Mouse (Mus musculus) G1E (cell line): ENCODE measurements around the gene Hgd. TPM values are rescaled to one million over a fixed set of nuclear protein-coding genes. Genes with fewer than 3 reads are reported as not detected.

ENCODE experiments used
- ATAC-seq: 2 replicates; pipeline ENCODE4 v1.8.0; 2016; ENCODE audit warnings: mild to moderate bottlenecking; ENCODE audit not compliant: insufficient number of reproducible peaks, poor library complexity, low FRiP score, severe bottlenecking; ENCODE audit errors: extremely low read depth
- DNase-seq: peaks from one replicate; pipeline ENCODE4 v3.0.0; 2012; ENCODE audit warnings: low spot score
- H3K27me3 ChIP-seq: 2 replicates; pipeline ENCODE4 v1.6.1; 2012; ENCODE audit warnings: mild to moderate bottlenecking, low read length, inconsistent platforms; ENCODE audit not compliant: insufficient read depth
- H3K36me3 ChIP-seq: replicated peaks from 2 replicates; pipeline ENCODE3; 2012; ENCODE audit warnings: mild to moderate bottlenecking, inconsistent platforms
- H3K4me1 ChIP-seq: 2 replicates; pipeline ENCODE4 v1.6.1; 2012; ENCODE audit warnings: low read depth, low read length, inconsistent platforms, mixed read lengths; ENCODE audit not compliant: insufficient read depth
- H3K4me3 ChIP-seq: 2 replicates; pipeline ENCODE4 v1.5.1; 2012; ENCODE audit warnings: low read depth, mild to moderate bottlenecking, inconsistent platforms, low read length, moderate library complexity, mixed read lengths
- H3K9me3 ChIP-seq: replicated peaks from 2 replicates; pipeline ENCODE4 v1.6.1; 2012; ENCODE audit warnings: inconsistent platforms
- CTCF ChIP-seq: IDR thresholded peaks from 2 replicates; pipeline ENCODE4 v1.5.1; 2012; ENCODE audit warnings: low read depth, low read length, inconsistent platforms, mixed read lengths
- GATA1 ChIP-seq: IDR thresholded peaks from 2 replicates; pipeline ENCODE4 v1.6.1; 2012; ENCODE audit warnings: borderline replicate concordance, low read length, inconsistent platforms, mixed read lengths
- GATA2 ChIP-seq: IDR thresholded peaks from 2 replicates; pipeline ENCODE4 v1.6.1; 2012; ENCODE audit warnings: low read depth, low read length, inconsistent platforms, borderline replicate concordance
- POLR2AphosphoS5 ChIP-seq: IDR thresholded peaks from 2 replicates; pipeline ENCODE4 v1.6.1; 2012; ENCODE audit warnings: low read depth, low read length, inconsistent platforms; ENCODE audit not compliant: insufficient replicate concordance
- TAL1 ChIP-seq: conservative IDR thresholded peaks from 2 replicates; pipeline ENCODE4 v1.6.1; 2012; ENCODE audit warnings: low read depth, low read length, inconsistent platforms, mixed read lengths
- polyA plus RNA-seq: library from polyadenylated mRNA; stranded (reverse); fragments of >175 nt; gene quantifications from 2 replicates; pipeline ENCODE4 v1.2.3, GENCODE M21; 2012
- total RNA-seq, 2 experiments: library from RNA; stranded (forward) in 1 of 2; stranded (reverse) in 1 of 2; fragments of 200-1000 nt in 1 of 2; fragments of >200 nt in 1 of 2; fragmentation: Nextera tagmentation in 1 of 2; gene quantifications; 2 replicates each; pipeline ENCODE4 v1.2.3; 2014 to 2017

Hgd gene
- total and polyA plus RNA-seq, 3 experiments: not detected

- TF ChIP-seq TAL1: no peak
- no peak for TF ChIP-seq GATA2
- no peak for TF ChIP-seq CTCF
- no peak for TF ChIP-seq GATA1
- no peak for TF ChIP-seq POLR2AphosphoS5
- H3K4me3 ChIP-seq: no peak overlapping the region
- H3K36me3 ChIP-seq: no peaks in the 10 kb centered on the region
- DNase-seq (no peak), ATAC-seq (no peak)
- H3K27me3 ChIP-seq: peaks cover 3% of the 10 kb centered on the region
- H3K9me3 ChIP-seq: no peaks in the 10 kb centered on the region
- no peaks in the 10 kb centered on the region for H3K4me1 ChIP-seq
These were observed 37.7 kb downstream of the Hgd start for GRCm38 (mm10) chr16:37617695-37618094.

GRCm38 (mm10) chr16:37622403-37622802, 42.5 kb downstream of the Hgd start:
- no peaks in the 10 kb centered on the region for H3K4me1 ChIP-seq
- no peak for ATAC-seq

GRCm38 (mm10) chr16:37622919-37623318, 43.0 kb downstream of the Hgd start:
- TF ChIP-seq CTCF: no peak
- TF ChIP-seq GATA1: no peak
- no peak for TF ChIP-seq POLR2AphosphoS5
- no peak for TF ChIP-seq GATA2
- no peak for TF ChIP-seq TAL1

More at GRCm38 (mm10) chr16:37622403-37622802, 42.5 kb downstream of the Hgd start:
- H3K27me3 ChIP-seq: peaks cover 3% of the 10 kb centered on the region
- H3K9me3 ChIP-seq: no peaks in the 10 kb centered on the region
- H3K4me3 ChIP-seq: no peak overlapping the region
- DNase-seq: no peak
- no peaks in the 10 kb centered on the region for H3K36me3 ChIP-seq
- TF ChIP-seq GATA1: no peak
- no peak for TF ChIP-seq CTCF
- no peak for TF ChIP-seq GATA2
- TF ChIP-seq TAL1: no peak
- no peak for TF ChIP-seq POLR2AphosphoS5

GRCm38 (mm10) chr16:37626388-37626949, 46.5 kb downstream of the Hgd start:
- Histone ChIP-seq H3K9me3 (no peaks in the 10 kb centered on the region), H3K27me3 (no peaks in the 10 kb centered on the region; the same call in 1 of the 2 replicates), H3K4me1 (no peaks in the 10 kb centered on the region), H3K4me3 (no peak overlapping the region), H3K36me3 (no peaks in the 10 kb centered on the region)
- DNase-seq: no peak
- no peak for ATAC-seq
- no peak for TF ChIP-seq TAL1
- no peak for TF ChIP-seq GATA2
- no peak for TF ChIP-seq GATA1
- TF ChIP-seq CTCF: no peak
- TF ChIP-seq POLR2AphosphoS5: no peak

More at GRCm38 (mm10) chr16:37622919-37623318, 43.0 kb downstream of the Hgd start:
- Histone ChIP-seq H3K4me1 (no peaks in the 10 kb centered on the region), H3K36me3 (no peaks in the 10 kb centered on the region), H3K9me3 (no peaks in the 10 kb centered on the region), H3K4me3 (no peak overlapping the region), H3K27me3 (no peaks in the 10 kb centered on the region; the same call in 1 of the 2 replicates)
- ATAC-seq: no peak
- DNase-seq: no peak

- Histone ChIP-seq H3K36me3 (no peaks in the 10 kb centered on the region), H3K27me3 (no peaks in the 10 kb centered on the region; the same call in 1 of the 2 replicates), H3K9me3 (no peaks in the 10 kb centered on the region), H3K4me3 (no peak overlapping the region), H3K4me1 (no peaks in the 10 kb centered on the region)
- TF ChIP-seq GATA2: no peak
- no peak for TF ChIP-seq GATA1
- no peak for TF ChIP-seq TAL1
- no peak for ATAC-seq
- DNase-seq: no peak
These were observed 48.4 kb downstream of the Hgd start for GRCm38 (mm10) chr16:37628336-37628735.

GRCm38 (mm10) chr16:37629011-37629410, 49.1 kb downstream of the Hgd start:
- DNase-seq: no peak
- H3K4me1 ChIP-seq: no peaks in the 10 kb centered on the region
- no peak overlapping the region for H3K4me3 ChIP-seq
- H3K36me3 ChIP-seq: no peaks in the 10 kb centered on the region
- no peak for TF ChIP-seq GATA1
- TF ChIP-seq POLR2AphosphoS5: no peak
- no peak for TF ChIP-seq CTCF
- no peak for TF ChIP-seq TAL1
- no peak for TF ChIP-seq GATA2
- no peaks in the 10 kb centered on the region for H3K9me3 ChIP-seq
- ATAC-seq: no peak
- no peaks in the 10 kb centered on the region; the same call in 1 of the 2 replicates for H3K27me3 ChIP-seq
